Mouse (Mus musculus) ES-E14 (cell line): Measurements from ENCODE around the gene Madcam1.

Experiments
- CHD2 ChIP-seq: IDR thresholded peaks from 2 replicates; pipeline ENCODE4 v1.6.1; 2014; ENCODE audit warnings: mild to moderate bottlenecking, low read depth, low read length, inconsistent platforms
- HCFC1 ChIP-seq: IDR thresholded peaks from 2 replicates; pipeline ENCODE4 v1.6.1; 2012; ENCODE audit warnings: low read length, inconsistent platforms, borderline replicate concordance; ENCODE audit not compliant: insufficient read depth
- MAFK ChIP-seq: IDR thresholded peaks from 2 replicates; pipeline ENCODE4 v1.6.1; 2014; ENCODE audit warnings: mild to moderate bottlenecking, low read depth, low read length, inconsistent platforms; ENCODE audit not compliant: insufficient read depth
- ZC3H11A ChIP-seq: IDR thresholded peaks from 2 replicates; pipeline ENCODE4 v1.6.1; 2012; ENCODE audit warnings: low read depth, mild to moderate bottlenecking, inconsistent platforms, low read length, borderline replicate concordance
- ZNF384 ChIP-seq: IDR thresholded peaks from 2 replicates; pipeline ENCODE4 v1.6.1; 2012; ENCODE audit warnings: low read depth, low read length, inconsistent platforms

GRCm38 (mm10) chr10:79649070-79649751 lies 15.1 kb upstream of the Madcam1 start:
- TF ChIP-seq CHD2, result no peak
- TF ChIP-seq MAFK, result no peak
- TF ChIP-seq HCFC1, result no peak
- no peak for TF ChIP-seq ZNF384
- TF ChIP-seq ZC3H11A, result peak; percentile 80; the same call in 1 of the 2 replicates
